Mouse (Mus musculus) G1E (cell line): ENCODE results near the gene Mkrn2. TPM values are rescaled to one million over a fixed set of nuclear protein-coding genes. Genes with fewer than 3 reads are reported as not detected.

Experiments
- ATAC-seq: 2 replicates; pipeline ENCODE4 v1.8.0; 2016; ENCODE audit warnings: mild to moderate bottlenecking; ENCODE audit not compliant: insufficient number of reproducible peaks, poor library complexity, low FRiP score, severe bottlenecking; ENCODE audit errors: extremely low read depth
- DNase-seq: peaks from one replicate; pipeline ENCODE4 v3.0.0; 2012; ENCODE audit warnings: low spot score
- H3K27me3 ChIP-seq: 2 replicates; pipeline ENCODE4 v1.6.1; 2012; ENCODE audit warnings: mild to moderate bottlenecking, low read length, inconsistent platforms; ENCODE audit not compliant: insufficient read depth
- H3K36me3 ChIP-seq: replicated peaks from 2 replicates; pipeline ENCODE3; 2012; ENCODE audit warnings: mild to moderate bottlenecking, inconsistent platforms
- H3K4me1 ChIP-seq: 2 replicates; pipeline ENCODE4 v1.6.1; 2012; ENCODE audit warnings: low read depth, low read length, inconsistent platforms, mixed read lengths; ENCODE audit not compliant: insufficient read depth
- H3K4me3 ChIP-seq: 2 replicates; pipeline ENCODE4 v1.5.1; 2012; ENCODE audit warnings: low read depth, mild to moderate bottlenecking, inconsistent platforms, low read length, moderate library complexity, mixed read lengths
- H3K9me3 ChIP-seq: replicated peaks from 2 replicates; pipeline ENCODE4 v1.6.1; 2012; ENCODE audit warnings: inconsistent platforms
- CTCF ChIP-seq: IDR thresholded peaks from 2 replicates; pipeline ENCODE4 v1.5.1; 2012; ENCODE audit warnings: low read depth, low read length, inconsistent platforms, mixed read lengths
- GATA1 ChIP-seq: IDR thresholded peaks from 2 replicates; pipeline ENCODE4 v1.6.1; 2012; ENCODE audit warnings: borderline replicate concordance, low read length, inconsistent platforms, mixed read lengths
- GATA2 ChIP-seq: IDR thresholded peaks from 2 replicates; pipeline ENCODE4 v1.6.1; 2012; ENCODE audit warnings: low read depth, low read length, inconsistent platforms, borderline replicate concordance
- POLR2AphosphoS5 ChIP-seq: IDR thresholded peaks from 2 replicates; pipeline ENCODE4 v1.6.1; 2012; ENCODE audit warnings: low read depth, low read length, inconsistent platforms; ENCODE audit not compliant: insufficient replicate concordance
- TAL1 ChIP-seq: conservative IDR thresholded peaks from 2 replicates; pipeline ENCODE4 v1.6.1; 2012; ENCODE audit warnings: low read depth, low read length, inconsistent platforms, mixed read lengths
- polyA plus RNA-seq: library from polyadenylated mRNA; stranded (reverse); fragments of >175 nt; gene quantifications from 2 replicates; pipeline ENCODE4 v1.2.3, GENCODE M21; 2012
- total RNA-seq, 2 experiments: library from RNA; stranded (forward) in 1 of 2; stranded (reverse) in 1 of 2; fragments of 200-1000 nt in 1 of 2; fragments of >200 nt in 1 of 2; fragmentation: Nextera tagmentation in 1 of 2; gene quantifications; 2 replicates each; pipeline ENCODE4 v1.2.3; 2014 to 2017

The Mkrn2 gene
- total and polyA plus RNA-seq, 3 experiments, result 18.4 to 24.5 (median 21.5) TPM

GRCm38 (mm10) chr6:115606461-115606860, 4.8 kb downstream of the Mkrn2 start:
- Histone ChIP-seq H3K36me3 (peaks cover 75% of the 10 kb centered on the region), H3K9me3 (no peaks in the 10 kb centered on the region), H3K4me3 (no peak overlapping the region), H3K4me1 (peaks cover 21% of the 10 kb centered on the region), H3K27me3 (no peaks in the 10 kb centered on the region)
- no peak for ATAC-seq
- TF ChIP-seq GATA2 (no peak), TAL1 (no peak), POLR2AphosphoS5 (no peak), GATA1 (no peak), CTCF (no peak)
- DNase-seq, result no peak

DNA sequence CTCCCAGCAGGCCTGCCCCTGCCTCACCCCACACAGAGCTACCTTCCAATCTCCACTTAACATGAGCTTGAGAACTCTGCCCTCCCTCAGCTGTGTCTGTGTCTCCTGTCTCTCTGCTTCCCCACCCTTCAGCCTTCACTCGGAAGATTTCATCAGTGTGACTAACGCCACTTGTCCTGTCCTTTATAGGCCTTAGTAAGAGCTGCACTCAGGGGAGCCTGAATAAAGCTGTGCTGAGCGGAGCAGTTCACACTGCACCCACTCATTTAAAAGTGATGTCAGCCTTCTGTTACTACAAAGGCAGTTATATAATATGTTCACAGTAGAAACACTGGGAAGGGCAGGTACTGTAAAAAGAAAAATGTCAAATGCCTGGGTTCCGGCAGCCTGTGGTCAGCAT, 5.7 kb downstream of the Mkrn2 start:
- no peak for TF ChIP-seq GATA2
- TF ChIP-seq GATA1, result no peak
- no peak for TF ChIP-seq TAL1
- TF ChIP-seq CTCF, result no peak
- no peak for TF ChIP-seq POLR2AphosphoS5
- peaks cover 85% of the 10 kb centered on the region for H3K36me3 ChIP-seq

DNA sequence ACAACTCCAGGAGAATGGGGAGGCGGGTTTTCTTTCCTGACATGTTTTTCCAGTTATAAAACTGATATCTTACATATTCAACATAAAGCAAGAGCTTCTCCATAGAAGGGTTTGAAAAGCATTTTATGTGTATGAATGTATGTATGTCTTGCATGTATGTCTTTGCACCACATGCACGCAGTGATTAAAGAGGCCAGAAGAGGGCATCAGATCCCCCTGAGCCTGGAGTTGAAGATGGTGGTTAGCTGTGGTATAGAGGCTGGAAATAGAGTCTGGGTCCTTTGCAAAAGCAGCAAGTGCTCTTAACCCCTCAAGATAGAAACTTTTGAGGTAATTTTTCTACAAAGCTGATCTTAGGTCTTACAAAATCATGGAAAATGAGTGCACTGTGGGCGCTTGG, 7.4 kb downstream of the Mkrn2 start:
- peaks cover 90% of the 10 kb centered on the region for H3K36me3 ChIP-seq
- no peaks in the 10 kb centered on the region for H3K9me3 ChIP-seq
- DNase-seq (no peak), ATAC-seq (0 out of 2 replicates have a peak, but pooled peaks have one; percentile 19)
- H3K27me3 ChIP-seq, result no peaks in the 10 kb centered on the region
- H3K4me3 ChIP-seq, result no peak overlapping the region
- no peak for TF ChIP-seq POLR2AphosphoS5
- peaks cover 12% of the 10 kb centered on the region for H3K4me1 ChIP-seq

More for the DNA sequence above, 5.7 kb downstream of the Mkrn2 start:
- H3K27me3 ChIP-seq, result no peaks in the 10 kb centered on the region
- no peak for ATAC-seq
- no peak overlapping the region for H3K4me3 ChIP-seq
- H3K9me3 ChIP-seq, result no peaks in the 10 kb centered on the region
- DNase-seq, result no peak
- peaks cover 21% of the 10 kb centered on the region for H3K4me1 ChIP-seq

GRCm38 (mm10) chr6:115610301-115610700, 8.6 kb downstream of the Mkrn2 start:
- Histone ChIP-seq H3K27me3 (no peaks in the 10 kb centered on the region), H3K36me3 (peaks cover 91% of the 10 kb centered on the region), H3K4me1 (peaks cover 8% of the 10 kb centered on the region), H3K9me3 (no peaks in the 10 kb centered on the region), H3K4me3 (no peak overlapping the region)
- TF ChIP-seq POLR2AphosphoS5 (no peak), TAL1 (no peak), CTCF (no peak), GATA1 (no peak), GATA2 (no peak)
- ATAC-seq (no peak), DNase-seq (no peak)

GRCm38 (mm10) chr6:115613793-115614192, 12.1 kb downstream of the Mkrn2 start:
- ATAC-seq (no peak), DNase-seq (no peak)
- TF ChIP-seq POLR2AphosphoS5 (no peak), TAL1 (no peak), CTCF (no peak), GATA1 (no peak), GATA2 (no peak)
- Histone ChIP-seq H3K4me3 (no peak overlapping the region), H3K9me3 (no peaks in the 10 kb centered on the region), H3K36me3 (peaks cover 97% of the 10 kb centered on the region), H3K27me3 (no peaks in the 10 kb centered on the region), H3K4me1 (no peaks in the 10 kb centered on the region)

GRCm38 (mm10) chr6:115615983-115616382, 14.3 kb downstream of the Mkrn2 start:
- no peak for TF ChIP-seq POLR2AphosphoS5
- no peak for TF ChIP-seq GATA2
- no peak for TF ChIP-seq CTCF
- peaks cover 99% of the 10 kb centered on the region for H3K36me3 ChIP-seq
- H3K9me3 ChIP-seq, result no peaks in the 10 kb centered on the region
- no peak for ATAC-seq
- H3K27me3 ChIP-seq, result no peaks in the 10 kb centered on the region
- no peak overlapping the region for H3K4me3 ChIP-seq
- no peaks in the 10 kb centered on the region for H3K4me1 ChIP-seq
- no peak for DNase-seq

GRCm38 (mm10) chr6:115619818-115620217, 18.1 kb downstream of the Mkrn2 start:
- TF ChIP-seq POLR2AphosphoS5, result no peak
- no peak for TF ChIP-seq GATA1
- no peak for TF ChIP-seq CTCF
- TF ChIP-seq GATA2, result no peak
- no peak for TF ChIP-seq TAL1
- no peaks in the 10 kb centered on the region for H3K4me1 ChIP-seq
- no peak overlapping the region for H3K4me3 ChIP-seq
- peaks cover 99% of the 10 kb centered on the region for H3K36me3 ChIP-seq
- DNase-seq, result no peak
- H3K9me3 ChIP-seq, result no peaks in the 10 kb centered on the region
- H3K27me3 ChIP-seq, result no peaks in the 10 kb centered on the region
- no peak for ATAC-seq
